Mouse (Mus musculus) B cell, adult 2 months (primary cell): ENCODE results near the gene 1700109H08Rik.
A peak's percentile ranks its signal among the peaks of the same experiment; 100 is the strongest.
"Not testable (repeated sequence)": the region's sequence is repeated elsewhere in the genome, so short reads cannot be mapped to it uniquely, and the experiment has no call there.

Source experiments
- DNase-seq, 2 experiments: peaks; one replicate each; pipeline ENCODE4 v3.0.0; 2022

The 1700109H08Rik gene

DNA sequence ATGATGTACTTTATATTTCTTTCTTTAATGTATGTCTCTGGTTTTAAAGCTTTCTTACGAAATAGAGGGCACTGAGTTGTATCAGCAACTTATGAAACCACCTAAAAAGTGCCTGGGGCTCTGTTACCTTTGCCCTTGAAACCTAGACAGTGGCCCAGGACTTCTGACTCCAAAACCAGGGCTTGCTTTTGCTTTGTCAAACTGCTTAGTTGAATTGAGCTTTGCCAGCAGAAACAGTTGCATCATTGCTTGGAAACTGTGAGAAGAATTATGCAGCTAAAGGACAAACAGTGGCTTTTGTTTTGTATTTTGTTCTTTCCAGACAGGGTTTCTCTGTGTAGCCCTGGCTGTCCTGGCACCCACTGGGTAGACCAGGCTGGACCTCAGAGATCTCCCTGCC, 28.9 kb downstream of the 1700109H08Rik start:
- DNase-seq = no peak

DNA sequence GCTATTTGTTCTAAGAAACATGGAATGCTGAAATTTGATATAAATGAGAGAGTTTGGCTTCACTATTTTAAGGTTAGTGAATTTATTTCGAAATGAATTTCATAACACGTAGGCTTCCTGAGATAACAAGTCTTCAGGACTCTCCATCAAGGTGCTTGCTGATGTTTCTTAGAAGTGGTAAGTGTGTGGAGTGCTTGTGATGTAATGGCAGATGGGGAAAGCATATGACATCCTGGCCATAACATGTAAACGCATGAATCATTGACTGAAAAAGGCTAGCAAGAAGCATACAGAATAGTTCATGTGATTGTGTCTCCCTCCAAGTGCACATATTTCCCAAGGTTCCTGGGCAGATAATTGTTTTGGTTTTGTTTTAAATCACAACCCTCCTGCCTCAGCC, 29.4 kb downstream of the 1700109H08Rik start:
- DNase-seq = no peak

GRCm38 (mm10) chr5:3607114-3607513, 35.7 kb downstream of the 1700109H08Rik start:
- no peak for DNase-seq

- no peak for DNase-seq
Measured at GRCm38 (mm10) chr5:3609241-3609640, 37.9 kb downstream of the 1700109H08Rik start.

- not testable (repeated sequence) for DNase-seq
Measured at GRCm38 (mm10) chr5:3611835-3612234, 40.5 kb downstream of the 1700109H08Rik start.

DNA sequence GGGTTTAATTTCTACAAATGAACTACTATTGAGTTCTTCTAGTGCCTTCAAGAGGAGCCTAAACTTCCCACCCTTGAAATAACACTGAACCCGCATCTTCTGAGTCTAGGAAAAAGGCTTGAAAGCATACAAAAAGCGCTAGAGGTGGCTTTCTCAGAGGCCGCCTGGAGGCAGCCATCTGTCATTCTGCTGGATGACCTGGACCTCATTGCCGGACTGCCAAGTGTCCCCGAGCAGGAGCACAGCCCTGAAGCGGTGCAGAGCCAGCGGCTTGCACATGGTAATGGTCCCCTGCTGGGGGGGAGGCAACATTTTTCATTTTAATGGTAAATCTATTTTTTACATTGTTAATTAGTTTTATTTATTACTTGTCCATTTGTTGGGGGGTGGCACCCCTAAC, 49.1 kb downstream of the 1700109H08Rik start:
- no peak for DNase-seq

DNA sequence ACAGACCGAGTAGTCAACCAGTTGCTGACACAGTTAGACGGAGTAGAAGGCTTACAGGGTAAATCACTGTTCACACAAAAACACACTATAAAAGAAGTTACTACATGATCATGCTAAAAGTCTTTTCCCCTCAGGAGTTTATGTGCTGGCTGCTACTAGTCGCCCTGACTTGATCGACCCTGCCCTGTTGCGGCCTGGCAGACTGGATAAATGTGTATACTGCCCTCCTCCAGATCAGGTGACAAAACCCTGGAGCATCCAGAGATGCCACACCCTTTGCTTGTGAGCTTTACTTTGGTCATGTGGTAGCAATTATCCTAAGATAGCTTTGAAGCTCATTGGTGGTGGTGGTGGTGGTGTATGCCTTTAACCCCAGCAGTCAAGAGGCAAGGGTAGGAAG, 58.7 kb downstream of the 1700109H08Rik start:
- no peak for DNase-seq

DNA sequence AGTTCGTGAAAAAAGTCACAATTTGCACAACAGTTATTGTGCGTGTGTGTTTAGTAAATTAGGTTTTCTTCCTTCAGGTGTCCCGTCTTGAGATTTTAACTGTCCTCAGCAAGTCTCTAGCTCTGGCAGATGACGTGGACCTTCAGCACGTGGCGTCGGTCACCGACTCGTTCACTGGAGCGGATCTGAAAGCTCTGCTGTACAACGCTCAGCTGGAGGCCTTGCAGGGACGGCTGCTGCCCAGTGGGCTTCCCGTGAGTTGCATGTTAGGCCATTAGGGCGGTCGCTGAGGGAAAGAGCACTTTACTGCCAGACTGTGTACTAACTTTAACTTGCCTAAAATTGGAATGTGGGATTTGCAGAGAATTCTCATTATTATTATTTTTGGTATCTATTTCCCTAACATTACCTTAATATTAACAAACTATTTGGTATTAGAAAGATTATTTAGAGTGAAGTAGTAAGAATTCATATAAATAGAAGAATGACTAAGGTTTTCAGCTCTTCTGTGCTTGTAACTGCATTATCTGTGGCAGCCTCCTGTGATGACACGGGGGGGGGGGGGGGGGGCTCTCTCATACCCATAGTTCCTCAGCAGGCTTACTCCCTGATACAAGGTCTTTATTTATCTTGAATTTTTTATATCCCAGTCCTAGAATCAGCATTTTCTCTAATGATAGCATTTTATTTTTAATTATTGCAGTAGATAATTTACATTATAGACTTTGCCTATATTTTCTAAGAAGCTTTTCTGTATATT, 60.3 kb downstream of the 1700109H08Rik start:
- DNase-seq = no peak

GRCm38 (mm10) chr5:3632285-3632684, 60.9 kb downstream of the 1700109H08Rik start:
- no peak for DNase-seq

GRCm38 (mm10) chr5:3633315-3633714, 61.9 kb downstream of the 1700109H08Rik start:
- no peak for DNase-seq

GRCm38 (mm10) chr5:3633951-3634350, 62.6 kb downstream of the 1700109H08Rik start:
- DNase-seq = peak; percentile 57
